ENCODE assay signal across 17 mouse cellular contexts in the genomic region with DNA sequence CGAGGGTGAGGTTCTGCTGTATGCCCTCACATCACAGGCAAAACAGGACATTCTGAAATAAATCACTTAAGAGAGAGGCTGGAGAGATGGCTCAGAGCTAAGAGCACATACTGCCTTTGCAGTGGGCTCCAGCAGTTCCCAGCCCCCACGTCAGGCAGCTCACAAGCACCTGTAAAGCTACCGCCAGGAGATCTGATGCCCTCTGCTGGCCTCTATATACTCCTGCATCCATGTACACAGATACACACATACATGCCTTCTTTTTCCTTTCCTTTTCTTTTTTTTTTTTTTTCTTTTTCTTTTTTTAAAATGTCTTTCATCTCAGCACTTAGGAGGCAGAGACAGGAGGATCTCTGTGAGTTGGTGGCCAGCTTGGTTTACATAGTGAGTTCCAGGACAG. TPM values are rescaled to one million over a fixed set of nuclear protein-coding genes. Genes with fewer than 3 reads are reported as not detected.
DNase-seq lines count a peak whose midpoint lies in the region; ATAC-seq and TF ChIP-seq lines count a peak whose summit lies in the region.
"Had no signal": no experiment of that assay in that cellular context is flagged by ENCODE, and none has a peak within 500 bp of the region (broad histone marks: within the 10 kb centered on the region; RNA-seq: fewer than 3 reads in every experiment).

No protein-coding gene starts in this region.

- no peak overlapping the region for H3K4me3 ChIP-seq in kidney, postnatal 0 days (replicated peaks; ENCODE audit: low read depth, low read length)
- H3K4me3 ChIP-seq: embryonic facial prominence, embryonic 15.5 days; hindbrain, embryonic 15.5 days; midbrain, embryonic 10.5 days; neural tube, embryonic 15.5 days; stomach, embryonic 15.5 days had no signal

- no peak overlapping the region for H3K4me2 ChIP-seq in kidney, postnatal 0 days (ENCODE audit: low read length)
- H3K4me2 ChIP-seq: embryonic facial prominence, embryonic 15.5 days; hindbrain, embryonic 15.5 days; neural tube, embryonic 15.5 days; stomach, embryonic 15.5 days had no signal

- peak; percentile 23 for DNase-seq in CD4-positive, CD25-positive, alpha-beta regulatory T cell, adult 2 months (ENCODE audit: low read depth, low spot score)
- no peak for DNase-seq in kidney, postnatal 0 days (ENCODE audit: low spot score)
- DNase-seq in kidney, adult 8-10 months, result no peak
- DNase-seq in 416B (ENCODE audit: low read depth) (peak; percentile 12), ZHBTc4 (ENCODE audit: low read depth, low spot score) (peak; percentile 81)
- DNase-seq in spleen, adult 12 weeks (ENCODE audit: low spot score), result no peak
- no peak for DNase-seq in spleen, postnatal 36 days (ENCODE audit: low spot score in 2 of 2)
- DNase-seq: cerebellum, adult 11 months; retina, postnatal 1 day; thymus, postnatal 14 days had no signal

- H3K36me3 ChIP-seq in kidney, postnatal 0 days (ENCODE audit: insufficient read depth, low read length), result no peaks in the 10 kb centered on the region
- H3K36me3 ChIP-seq: embryonic facial prominence, embryonic 15.5 days; hindbrain, embryonic 15.5 days; midbrain, embryonic 10.5 days; neural tube, embryonic 15.5 days; stomach, embryonic 15.5 days had no signal

- peaks cover 14% of the 10 kb centered on the region for H3K27me3 ChIP-seq in kidney, postnatal 0 days (ENCODE audit: insufficient read depth, low read length)
- H3K27me3 ChIP-seq: hindbrain, embryonic 15.5 days; neural tube, embryonic 15.5 days had no signal

- H3K4me1 ChIP-seq in kidney, postnatal 0 days (replicated peaks; ENCODE audit: insufficient read depth, low read length), result no peaks in the 10 kb centered on the region
- H3K4me1 ChIP-seq: embryonic facial prominence, embryonic 15.5 days; stomach, embryonic 15.5 days had no signal

- H3K9me3 ChIP-seq in kidney, postnatal 0 days (replicated peaks; ENCODE audit: low read length), result no peaks in the 10 kb centered on the region
- H3K9me3 ChIP-seq: embryonic facial prominence, embryonic 15.5 days; hindbrain, embryonic 15.5 days; midbrain, embryonic 10.5 days; neural tube, embryonic 15.5 days; stomach, embryonic 15.5 days had no signal

- H3K27ac ChIP-seq in kidney, postnatal 0 days, result no peak overlapping the region
- H3K27ac ChIP-seq: embryonic facial prominence, embryonic 15.5 days; hindbrain, embryonic 15.5 days; midbrain, embryonic 10.5 days; neural tube, embryonic 15.5 days; stomach, embryonic 15.5 days had no signal

- 52% methylated on average over 3 of the region's 3 CpGs for WGBS in kidney, postnatal 0 days

- no peak for ATAC-seq in CD4-positive, CD25-positive, alpha-beta regulatory T cell, adult 4 months
- no peak for ATAC-seq in kidney, postnatal 0 days (replicated peaks; ENCODE audit: low FRiP score, low read depth)
- ATAC-seq: activated CD4-positive, CD25-positive, alpha-beta regulatory T cell, adult 4 months had no signal

- TF ChIP-seq CTCF in kidney, postnatal 0 days (IDR thresholded peaks at IDR 0.05; ENCODE audit: low read depth), result peak; percentile 38; the same call in 1 of the 2 replicates

- no peak overlapping the region for H3K9ac ChIP-seq in kidney, postnatal 0 days (ENCODE audit: low read depth, low read length)
- H3K9ac ChIP-seq: embryonic facial prominence, embryonic 15.5 days; hindbrain, embryonic 15.5 days; neural tube, embryonic 15.5 days; stomach, embryonic 15.5 days had no signal

RNA-seq across cellular contexts. Expression of a gene that starts 5.3 kb away (rescaled TPM):
- polyA plus RNA-seq in CD4-positive, CD25-positive, alpha-beta regulatory T cell, adult 4 months (2017; shearing (Covaris generic)), result 1 to 10 TPM; 2.4 to 4.5 TPM
- 1.7 and 1.8 TPM in 2 replicates for polyA plus RNA-seq in kidney, postnatal 0 days (2015; fragmentation: Nextera tagmentation; extraction: Ambion mirVana)

RNA-seq across cellular contexts. Expression of a gene that starts 23.5 kb away (rescaled TPM):
- not detected for polyA plus RNA-seq in CD4-positive, CD25-positive, alpha-beta regulatory T cell, adult 4 months (2017; shearing (Covaris generic))
- 18.3 and 21.8 TPM in 2 replicates for polyA plus RNA-seq in kidney, postnatal 0 days (2015; fragmentation: Nextera tagmentation; extraction: Ambion mirVana)
- polyA plus RNA-seq: activated CD4-positive, CD25-positive, alpha-beta regulatory T cell, adult 4 months had no signal

Comparison
In these comparisons a context has a peak if more than half of its experiments do, and no peak if none do; other contexts are left out.
1. DNase-seq: peak in CD4-positive, CD25-positive, alpha-beta regulatory T cell, adult 2 months (single experiment), 416B (single experiment) and ZHBTc4 (single experiment); none in kidney, postnatal 0 days (single experiment), kidney, adult 8-10 months (0 of 2), spleen, adult 12 weeks (single experiment) and spleen, postnatal 36 days (0 of 2).
2. RNA of a gene that starts 23.5 kb away (polyA plus RNA-seq): 18.3 to 21.8 TPM in kidney, postnatal 0 days; not detected in CD4-positive, CD25-positive, alpha-beta regulatory T cell, adult 4 months; every median in the first group is over 10 times any median in the second.